Mouse (Mus musculus): Measurements from ENCODE around the gene Nt5dc3.

GRCm38 (mm10) chr10:86735036-86735435, 43.8 kb upstream of the Nt5dc3 start:
- TF ChIP-seq POLR2A (IDR thresholded peaks at IDR 0.05; ENCODE audit: insufficient read depth, low read length) (no peak), CTCF (IDR thresholded peaks at IDR 0.05; ENCODE audit: low read depth, low read length) (no peak)
